Mouse (Mus musculus): ENCODE measurements around the gene Palm2. TPM values are rescaled to one million over a fixed set of nuclear protein-coding genes. Genes with fewer than 3 reads are reported as not detected.

The Palm2 gene
- polyA plus RNA-seq, 1 experiment from 2014 or later = 1.1 TPM

DNA sequence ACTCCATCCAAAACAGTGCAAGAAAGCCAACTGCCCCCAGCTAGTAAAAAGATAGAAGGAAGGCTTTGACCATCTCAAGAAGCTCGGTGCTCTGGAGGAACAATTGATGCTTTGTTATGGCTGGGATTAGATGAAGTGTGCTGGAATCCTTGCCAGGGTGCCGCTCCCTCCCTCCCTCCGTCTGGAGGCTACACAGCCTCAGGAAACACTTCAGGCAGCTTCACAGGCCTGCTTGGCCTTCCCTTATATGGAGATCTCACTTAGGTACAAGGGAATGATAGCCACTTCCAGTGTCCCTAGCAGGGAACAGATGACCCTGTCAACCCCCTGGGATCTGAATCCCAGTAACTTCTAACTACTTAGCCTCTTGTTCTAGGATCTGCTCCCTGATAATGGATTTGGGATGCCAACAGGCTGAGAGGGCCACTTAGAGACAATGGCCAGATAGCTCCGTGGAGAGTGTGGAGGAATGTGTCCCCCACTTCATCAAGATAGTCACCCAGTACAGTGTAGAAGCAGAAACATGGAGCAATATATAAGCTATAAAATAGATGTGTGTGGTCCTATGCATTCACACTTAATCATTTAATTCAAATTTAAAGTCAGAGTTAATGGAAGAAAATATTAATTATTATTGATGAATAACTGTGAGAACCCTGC, 104.1 kb downstream of the Palm2 start:
- Histone ChIP-seq H3K27me3 (replicated peaks; ENCODE audit: control insufficient read depth, insufficient read depth, low read length) (no peaks in the 10 kb centered on the region), H3K4me1 (replicated peaks; ENCODE audit: control insufficient read depth, insufficient read depth, low read length) (no peaks in the 10 kb centered on the region), H3K36me3 (ENCODE audit: control insufficient read depth, insufficient read depth) (no peaks in the 10 kb centered on the region), H3K4me3 (ENCODE audit: low read depth, low read length) (no peak overlapping the region), H3K9me3 (ENCODE audit: control insufficient read depth) (no peaks in the 10 kb centered on the region), H3K27ac (ENCODE audit: low read depth, low read length) (no peak overlapping the region), H3K9ac (ENCODE audit: low read depth, low read length) (no peak overlapping the region), H3K4me2 (replicated peaks; ENCODE audit: low read depth) (no peak overlapping the region)
- no peak for TF ChIP-seq CTCF (IDR thresholded peaks at IDR 0.05; ENCODE audit: low read depth)
- ATAC-seq = no peak
- WGBS = 21% methylated on average over 4 of the region's 4 CpGs

DNA sequence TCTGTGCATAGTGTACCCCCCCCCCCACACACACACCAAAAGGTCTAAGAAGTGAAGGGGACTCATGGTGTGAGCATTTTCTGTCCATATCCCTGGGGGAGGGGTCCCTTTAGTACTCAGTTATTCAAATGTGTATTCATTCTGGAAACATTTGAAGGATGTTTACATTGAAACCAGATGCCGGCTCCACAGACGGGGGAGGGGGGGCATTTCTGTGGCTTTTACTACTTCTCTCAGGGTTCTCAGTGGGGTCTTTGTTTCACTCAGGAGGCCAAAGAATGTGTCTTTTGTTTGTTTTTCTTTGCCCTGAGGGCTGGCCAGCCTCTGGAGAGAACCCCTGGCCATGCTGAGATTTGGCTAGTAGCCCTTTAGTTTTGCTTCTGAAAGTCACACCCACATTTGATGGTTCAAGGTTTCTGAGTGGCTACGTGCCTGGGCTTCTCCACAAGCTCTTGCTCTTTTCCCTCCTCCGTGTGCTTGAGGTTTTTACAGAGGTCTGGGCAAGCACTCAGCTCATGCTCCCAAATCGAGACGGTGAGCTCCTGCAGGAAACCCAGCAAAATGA, 109.7 kb downstream of the Palm2 start:
- Histone ChIP-seq H3K36me3 (ENCODE audit: control insufficient read depth, insufficient read depth) (no peaks in the 10 kb centered on the region), H3K4me1 (replicated peaks; ENCODE audit: control insufficient read depth, insufficient read depth, low read length) (no peaks in the 10 kb centered on the region), H3K9ac (ENCODE audit: low read depth, low read length) (no peak overlapping the region), H3K27ac (ENCODE audit: low read depth, low read length) (no peak overlapping the region), H3K4me2 (replicated peaks; ENCODE audit: low read depth) (no peak overlapping the region; the same call in 1 of the 2 replicates), H3K9me3 (ENCODE audit: control insufficient read depth) (no peaks in the 10 kb centered on the region), H3K27me3 (replicated peaks; ENCODE audit: control insufficient read depth, insufficient read depth, low read length) (no peaks in the 10 kb centered on the region), H3K4me3 (ENCODE audit: low read depth, low read length) (no peak overlapping the region)
- no peak for TF ChIP-seq CTCF (IDR thresholded peaks at IDR 0.05; ENCODE audit: low read depth)
- no peak for ATAC-seq
- WGBS = 11% methylated on average over 6 of the region's 6 CpGs

DNA sequence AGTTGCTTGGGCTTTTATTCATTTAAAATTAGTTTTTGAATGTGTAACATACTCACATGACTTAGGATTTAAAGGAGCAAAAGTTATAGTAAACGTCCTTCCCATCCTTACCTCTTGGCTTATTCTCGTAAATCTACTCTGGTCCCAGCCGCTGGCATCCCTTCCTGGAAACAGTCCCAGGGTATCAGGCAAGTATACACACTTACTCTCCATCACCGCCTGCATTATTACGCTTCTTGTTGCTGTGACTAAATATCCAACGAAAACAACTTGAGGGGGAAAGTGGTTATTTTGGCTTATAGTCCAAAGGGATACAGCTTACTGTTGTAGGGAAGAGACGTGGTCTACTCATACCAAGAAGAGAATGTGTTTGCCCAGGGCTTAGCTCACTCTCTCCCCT, 113.7 kb downstream of the Palm2 start:
- Histone ChIP-seq H3K27ac (ENCODE audit: low read depth, low read length) (no peak overlapping the region), H3K27me3 (replicated peaks; ENCODE audit: control insufficient read depth, insufficient read depth, low read length) (no peaks in the 10 kb centered on the region), H3K4me2 (replicated peaks; ENCODE audit: low read depth) (no peak overlapping the region), H3K36me3 (ENCODE audit: control insufficient read depth, insufficient read depth) (no peaks in the 10 kb centered on the region), H3K9ac (ENCODE audit: low read depth, low read length) (no peak overlapping the region), H3K9me3 (ENCODE audit: control insufficient read depth) (no peaks in the 10 kb centered on the region), H3K4me3 (ENCODE audit: low read depth, low read length) (no peak overlapping the region), H3K4me1 (replicated peaks; ENCODE audit: control insufficient read depth, insufficient read depth, low read length) (no peaks in the 10 kb centered on the region)
- no peak for ATAC-seq
- TF ChIP-seq CTCF (IDR thresholded peaks at IDR 0.05; ENCODE audit: low read depth) = no peak
- 63% methylated on average over 7 of the region's 7 CpGs for WGBS

DNA sequence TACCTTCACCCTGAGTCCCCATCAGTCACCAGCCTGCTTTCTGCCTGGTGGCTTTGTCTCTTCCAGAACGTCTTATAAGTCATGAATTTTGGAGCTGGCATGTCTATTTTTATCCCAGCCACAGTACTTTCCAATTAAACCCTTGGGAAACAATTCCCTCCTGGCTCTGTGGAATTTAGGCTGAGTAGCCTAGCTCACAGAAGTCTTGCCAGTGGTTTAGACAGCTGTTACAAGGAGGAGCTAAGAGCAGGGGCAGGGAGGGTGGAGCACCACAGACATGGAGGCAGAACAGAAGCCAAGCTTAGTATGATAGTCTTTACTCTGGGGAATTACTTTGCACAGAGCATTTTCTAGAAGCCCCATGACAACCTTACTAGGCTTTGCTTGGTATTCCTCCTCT, 116.2 kb downstream of the Palm2 start:
- no peak for TF ChIP-seq CTCF (IDR thresholded peaks at IDR 0.05; ENCODE audit: low read depth)
- H3K27ac ChIP-seq (ENCODE audit: low read depth, low read length) = no peak overlapping the region
- H3K9me3 ChIP-seq (ENCODE audit: control insufficient read depth) = no peaks in the 10 kb centered on the region
- 41% methylated on average over 1 of the region's 1 CpGs for WGBS
- H3K4me3 ChIP-seq (ENCODE audit: low read depth, low read length) = no peak overlapping the region
- H3K4me2 ChIP-seq (replicated peaks; ENCODE audit: low read depth) = no peak overlapping the region
- ATAC-seq = no peak
- no peaks in the 10 kb centered on the region for H3K4me1 ChIP-seq (replicated peaks; ENCODE audit: control insufficient read depth, insufficient read depth, low read length)
- H3K9ac ChIP-seq (ENCODE audit: low read depth, low read length) = no peak overlapping the region
- no peaks in the 10 kb centered on the region for H3K27me3 ChIP-seq (replicated peaks; ENCODE audit: control insufficient read depth, insufficient read depth, low read length)
- no peaks in the 10 kb centered on the region for H3K36me3 ChIP-seq (ENCODE audit: control insufficient read depth, insufficient read depth)

DNA sequence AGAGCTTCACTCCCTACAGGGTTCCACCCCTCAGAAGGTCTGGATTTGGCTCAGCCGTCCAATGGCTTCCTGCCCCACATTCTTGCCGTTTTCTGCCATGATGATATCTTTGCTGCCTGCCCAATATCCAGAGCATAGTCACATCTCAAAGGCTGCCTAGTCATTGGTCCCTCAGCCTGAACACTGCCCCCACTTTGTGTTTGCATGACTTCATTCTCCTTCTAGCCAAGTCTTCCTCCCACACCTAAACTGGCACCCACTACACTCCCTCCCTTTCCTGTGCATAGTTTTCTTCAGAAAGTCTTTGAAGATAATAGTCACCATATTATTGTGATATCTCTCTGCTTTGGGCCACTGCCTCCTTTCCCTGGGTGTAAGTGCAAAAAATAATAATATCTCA, 123.1 kb downstream of the Palm2 start:
- ATAC-seq = no peak
- no peak overlapping the region for H3K4me2 ChIP-seq (replicated peaks; ENCODE audit: low read depth)
- no peak overlapping the region for H3K4me3 ChIP-seq (ENCODE audit: low read depth, low read length)
- H3K36me3 ChIP-seq (ENCODE audit: control insufficient read depth, insufficient read depth) = no peaks in the 10 kb centered on the region
- no peak overlapping the region for H3K9ac ChIP-seq (ENCODE audit: low read depth, low read length)
- no peak overlapping the region for H3K27ac ChIP-seq (ENCODE audit: low read depth, low read length)
- no peaks in the 10 kb centered on the region for H3K4me1 ChIP-seq (replicated peaks; ENCODE audit: control insufficient read depth, insufficient read depth, low read length)
- H3K9me3 ChIP-seq (ENCODE audit: control insufficient read depth) = no peaks in the 10 kb centered on the region
- 78% methylated on average over 2 of the region's 2 CpGs for WGBS
- TF ChIP-seq CTCF (IDR thresholded peaks at IDR 0.05; ENCODE audit: low read depth) = no peak
- H3K27me3 ChIP-seq (replicated peaks; ENCODE audit: control insufficient read depth, insufficient read depth, low read length) = no peaks in the 10 kb centered on the region

DNA sequence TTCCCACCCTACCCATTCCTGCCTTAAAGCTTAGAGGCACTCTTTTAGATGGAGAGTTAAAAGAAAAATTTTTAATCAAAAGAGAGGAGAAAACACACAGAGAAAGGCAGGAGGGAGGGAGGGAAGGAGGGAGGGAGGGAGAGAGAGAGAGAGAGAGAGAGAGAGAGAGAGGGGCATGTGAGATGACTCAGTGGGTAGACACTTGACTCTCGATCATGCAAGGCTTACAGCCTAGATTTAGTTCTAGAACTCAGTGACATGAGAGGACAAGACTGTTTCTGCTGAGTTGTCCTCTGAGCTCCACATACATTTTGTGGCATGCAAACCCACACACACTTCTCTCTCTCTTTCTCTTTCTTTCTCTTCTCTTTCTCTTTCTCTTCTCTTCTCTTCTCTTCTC, 125.4 kb downstream of the Palm2 start:
- H3K9me3 ChIP-seq (ENCODE audit: control insufficient read depth) = no peaks in the 10 kb centered on the region

More for the DNA sequence above, 125.4 kb downstream of the Palm2 start:
- Histone ChIP-seq H3K9ac (ENCODE audit: low read depth, low read length) (no peak overlapping the region), H3K27me3 (replicated peaks; ENCODE audit: control insufficient read depth, insufficient read depth, low read length) (no peaks in the 10 kb centered on the region), H3K27ac (ENCODE audit: low read depth, low read length) (no peak overlapping the region), H3K4me3 (ENCODE audit: low read depth, low read length) (no peak overlapping the region), H3K4me2 (replicated peaks; ENCODE audit: low read depth) (no peak overlapping the region), H3K4me1 (replicated peaks; ENCODE audit: control insufficient read depth, insufficient read depth, low read length) (no peaks in the 10 kb centered on the region), H3K36me3 (ENCODE audit: control insufficient read depth, insufficient read depth) (no peaks in the 10 kb centered on the region)
- TF ChIP-seq CTCF (IDR thresholded peaks at IDR 0.05; ENCODE audit: low read depth) = no peak
- WGBS = 78% methylated on average over 1 of the region's 1 CpGs
- ATAC-seq = no peak

Measured in intestine, postnatal 0 days (tissue).